Mouse (Mus musculus) thymus, adult 2 months (tissue): ENCODE data around the gene Pla2g2f. TPM values are rescaled to one million over a fixed set of nuclear protein-coding genes. Genes with fewer than 3 reads are reported as not detected.

Source experiments
- DNase-seq: peaks from one replicate; pipeline ENCODE4 v3.0.0; 2021
- H3K27ac ChIP-seq: fragments of 200-500 bp; 2 replicates; pipeline ENCODE4 v1.5.1; 2012; ENCODE audit warnings: low read length, control low read depth; ENCODE audit not compliant: control insufficient read depth, insufficient read depth
- H3K27me3 ChIP-seq: fragments of 200-500 bp; 2 replicates; pipeline ENCODE4 v1.6.1; 2012; ENCODE audit warnings: mild to moderate bottlenecking, low read length, moderate library complexity, mixed read lengths; ENCODE audit not compliant: control insufficient read depth, insufficient read depth
- H3K36me3 ChIP-seq: fragments of 200-500 bp; 2 replicates; pipeline ENCODE4 v1.6.1; 2012; ENCODE audit warnings: mild to moderate bottlenecking, low read length, moderate library complexity; ENCODE audit not compliant: control insufficient read depth, insufficient read depth
- H3K4me1 ChIP-seq: fragments of 200-500 bp; replicated peaks from 2 replicates; pipeline ENCODE4 v1.6.1; 2012; ENCODE audit warnings: low read length; ENCODE audit not compliant: control insufficient read depth, insufficient read depth
- H3K4me3 ChIP-seq: fragments of 200-500 bp; 2 replicates; pipeline ENCODE4 v1.5.1; 2012; ENCODE audit warnings: mild to moderate bottlenecking, low read length, control low read depth, moderate library complexity; ENCODE audit not compliant: control insufficient read depth, insufficient read depth
- CTCF ChIP-seq: fragments of 200-500 bp; IDR thresholded peaks from 2 replicates; pipeline ENCODE4 v1.5.1; 2012; ENCODE audit warnings: mild to moderate bottlenecking, control low read depth, low read length, moderate library complexity, borderline replicate concordance; ENCODE audit not compliant: control insufficient read depth, poor library complexity, insufficient read depth; ENCODE audit errors: extremely low read depth
- POLR2A ChIP-seq: fragments of 200-500 bp; IDR thresholded peaks from 2 replicates; pipeline ENCODE4 v1.6.1; 2012; ENCODE audit warnings: mild to moderate bottlenecking, low read length, control low read depth, moderate library complexity; ENCODE audit not compliant: control insufficient read depth, poor library complexity, insufficient read depth; ENCODE audit errors: extremely low read depth
- WGBS: fragments of 180-500 bp; shearing (Covaris S2); methylation state at CpG from one replicate; pipeline ENCODE4 v1.1.7; 2018; 5-methylcytosine and 5-hydroxymethylcytosine counted together
- polyA plus RNA-seq: library from polyadenylated mRNA; depleted of rRNA; stranded (reverse); fragments of >200 nt; gene quantifications from 2 replicates; pipeline ENCODE4 v1.2.3, GENCODE M21; 2012; rRNA removed

The Pla2g2f gene
- polyA plus RNA-seq, 1 experiment = 3.1 TPM

DNA sequence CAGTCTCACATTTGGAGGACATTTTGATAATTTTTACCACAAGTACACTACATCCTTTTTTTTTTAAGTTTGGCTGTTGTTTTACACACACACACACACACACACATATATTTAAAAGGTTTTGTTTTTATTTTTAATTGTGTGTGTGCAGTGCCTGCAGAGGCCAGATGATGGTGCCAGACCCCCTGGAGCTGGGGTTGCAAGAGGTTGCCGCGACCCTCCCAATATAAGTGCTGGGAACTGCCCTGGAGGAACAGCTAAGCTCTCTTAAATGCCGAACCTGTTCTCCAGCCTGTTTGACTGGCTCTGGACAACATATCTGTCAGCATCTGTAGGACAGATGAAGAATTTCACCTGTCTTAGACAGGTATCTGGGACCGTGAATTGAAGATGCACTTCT, 53.3 kb downstream of the Pla2g2f start:
- no peaks in the 10 kb centered on the region for H3K4me1 ChIP-seq
- no peaks in the 10 kb centered on the region for H3K36me3 ChIP-seq
- no peak for TF ChIP-seq CTCF
- no peak for TF ChIP-seq POLR2A
- DNase-seq = no peak
- H3K27me3 ChIP-seq = no peaks in the 10 kb centered on the region
- no peak overlapping the region for H3K4me3 ChIP-seq
- WGBS = 90% methylated on average over 4 of the region's 4 CpGs
- H3K27ac ChIP-seq = no peak overlapping the region

DNA sequence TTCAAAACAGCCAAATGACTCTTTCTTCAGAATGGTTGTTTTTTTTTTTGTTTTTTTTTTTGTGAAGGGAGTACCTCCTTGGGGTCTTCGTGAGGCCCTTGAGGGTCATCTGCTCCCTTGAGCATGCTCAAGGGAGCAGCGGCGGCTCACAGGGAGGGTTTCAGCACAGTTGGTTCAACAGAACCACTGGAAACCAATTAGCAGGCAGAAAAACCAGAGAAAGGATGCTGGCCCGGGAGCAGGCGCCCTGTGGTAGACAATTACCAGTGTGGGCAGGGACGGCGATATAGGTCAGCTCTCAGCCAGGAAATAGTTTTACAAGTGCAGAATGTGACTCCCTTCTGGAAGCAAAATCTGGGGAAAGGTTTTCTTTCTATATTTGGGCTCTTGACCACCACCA, 53.8 kb downstream of the Pla2g2f start:
- DNase-seq = no peak
- no peak overlapping the region for H3K4me3 ChIP-seq
- H3K27ac ChIP-seq = no peak overlapping the region
- TF ChIP-seq CTCF (no peak), POLR2A (no peak)
- no peaks in the 10 kb centered on the region for H3K4me1 ChIP-seq
- H3K36me3 ChIP-seq = no peaks in the 10 kb centered on the region
- H3K27me3 ChIP-seq = no peaks in the 10 kb centered on the region
- 68% methylated on average over 7 of the region's 7 CpGs for WGBS

DNA sequence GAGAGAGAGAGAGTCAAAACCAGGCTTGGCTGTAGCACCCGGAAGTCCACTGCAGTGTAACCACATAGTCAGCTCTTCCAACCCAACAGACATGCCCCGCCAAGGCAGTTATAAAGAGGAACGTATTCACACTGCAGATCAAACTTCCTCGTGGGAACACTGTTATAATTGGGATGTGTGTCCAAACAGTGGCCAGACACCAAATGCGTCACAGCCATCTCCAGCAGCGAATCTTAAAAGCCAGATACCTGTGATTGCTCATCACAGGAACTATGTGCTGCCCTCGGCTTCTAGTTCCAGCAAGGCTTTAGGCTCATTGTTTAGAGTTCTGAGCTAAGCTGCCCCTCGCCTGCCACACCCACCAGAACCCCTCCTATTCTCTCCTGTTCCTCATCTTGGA, 54.9 kb downstream of the Pla2g2f start:
- H3K4me1 ChIP-seq = no peaks in the 10 kb centered on the region
- no peaks in the 10 kb centered on the region for H3K27me3 ChIP-seq
- no peak for DNase-seq
- H3K4me3 ChIP-seq = no peak overlapping the region
- WGBS = 80% methylated on average over 8 of the region's 8 CpGs
- no peaks in the 10 kb centered on the region for H3K36me3 ChIP-seq
- no peak overlapping the region for H3K27ac ChIP-seq
- TF ChIP-seq CTCF (no peak), POLR2A (no peak)

DNA sequence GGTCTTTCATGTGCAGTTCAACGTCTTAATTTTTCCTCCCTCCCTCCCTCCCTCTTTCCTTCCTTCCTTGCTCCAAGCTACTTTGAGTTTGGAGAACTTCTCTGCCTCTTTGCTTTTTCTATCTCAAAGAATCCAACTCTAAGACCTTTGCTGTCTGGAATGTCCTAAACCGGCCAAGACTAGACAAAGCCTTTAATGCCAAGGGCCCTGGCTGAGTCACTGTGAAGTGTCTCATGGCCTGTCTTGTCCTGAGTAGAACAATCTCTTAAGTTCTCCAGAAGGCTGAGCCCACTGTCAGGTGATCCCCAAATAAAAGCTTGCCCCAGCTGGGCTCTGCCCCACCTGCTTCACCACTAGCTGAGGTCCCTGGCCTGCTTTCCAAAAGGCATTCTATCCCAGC, 55.4 kb downstream of the Pla2g2f start:
- TF ChIP-seq POLR2A = no peak
- no peak for TF ChIP-seq CTCF
- no peak for DNase-seq
- Histone ChIP-seq H3K4me1 (no peaks in the 10 kb centered on the region), H3K36me3 (no peaks in the 10 kb centered on the region), H3K27me3 (no peaks in the 10 kb centered on the region), H3K27ac (no peak overlapping the region), H3K4me3 (no peak overlapping the region)
- 90% methylated on average over 2 of the region's 2 CpGs for WGBS

DNA sequence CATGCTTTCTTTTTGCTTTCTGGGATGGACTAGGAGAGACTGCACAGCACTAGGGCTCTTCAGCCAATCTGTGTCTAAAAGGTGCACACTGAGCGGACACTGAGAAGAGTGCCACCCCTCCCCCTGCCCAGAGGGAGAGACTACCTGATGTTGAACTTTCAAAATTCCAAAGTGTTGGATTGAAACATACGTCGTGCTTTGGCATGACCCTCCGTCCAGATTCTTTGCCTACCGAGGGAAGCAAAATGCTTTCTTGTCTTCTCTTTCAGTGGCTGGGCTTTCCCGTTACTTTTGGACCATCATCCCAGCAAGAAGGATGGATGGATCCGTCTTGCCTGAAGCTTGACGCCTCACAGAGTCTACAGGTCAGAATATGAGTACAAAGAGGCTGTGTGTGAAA, 56.3 kb downstream of the Pla2g2f start:
- DNase-seq = no peak
- Histone ChIP-seq H3K27me3 (no peaks in the 10 kb centered on the region), H3K27ac (no peak overlapping the region), H3K36me3 (no peaks in the 10 kb centered on the region), H3K4me3 (no peak overlapping the region), H3K4me1 (no peaks in the 10 kb centered on the region)
- 76% methylated on average over 8 of the region's 8 CpGs for WGBS
- no peak for TF ChIP-seq POLR2A
- no peak for TF ChIP-seq CTCF

Other genes starting within 250 kb of the Pla2g2f start
- gene Vwa5b1, start 121.7 kb downstream of the Pla2g2f start, polyA plus RNA-seq = 0.08 and 0.09 TPM in 2 replicates
- not detected in 2 replicates for gene Pla2g2c, start 32.8 kb downstream of the Pla2g2f start, polyA plus RNA-seq
- gene Ubxn10, start 20.5 kb downstream of the Pla2g2f start, polyA plus RNA-seq = 1.1 and 2.0 TPM in 2 replicates
- gene Pla2g2d, start 18.1 kb upstream of the Pla2g2f start, polyA plus RNA-seq = 35.0 and 54.4 TPM in 2 replicates
- 1.1 and 11.5 TPM in 2 replicates for gene Pla2g5, start 105.9 kb upstream of the Pla2g2f start, polyA plus RNA-seq
- not detected in 2 replicates for gene Gm13030, start 116.3 kb upstream of the Pla2g2f start, polyA plus RNA-seq
- 1.1 and 1.6 TPM in 2 replicates for gene Pla2g2e, start 120.3 kb upstream of the Pla2g2f start, polyA plus RNA-seq
- 8.9 and 9.5 TPM in 2 replicates for gene Otud3, start 156.3 kb upstream of the Pla2g2f start, polyA plus RNA-seq
- 2.1 and 2.3 TPM in 2 replicates for gene Rnf186, start 209.5 kb upstream of the Pla2g2f start, polyA plus RNA-seq
- 30.2 and 30.7 TPM in 2 replicates for gene Tmco4, start 215.3 kb upstream of the Pla2g2f start, polyA plus RNA-seq